Mouse (Mus musculus): ENCODE data around the gene Mettl23. TPM values are rescaled to one million over a fixed set of nuclear protein-coding genes. Genes with fewer than 3 reads are reported as not detected.

Gene Mettl23
- polyA plus RNA-seq, 1 experiment from 2014 or later = 22.6 TPM

DNA sequence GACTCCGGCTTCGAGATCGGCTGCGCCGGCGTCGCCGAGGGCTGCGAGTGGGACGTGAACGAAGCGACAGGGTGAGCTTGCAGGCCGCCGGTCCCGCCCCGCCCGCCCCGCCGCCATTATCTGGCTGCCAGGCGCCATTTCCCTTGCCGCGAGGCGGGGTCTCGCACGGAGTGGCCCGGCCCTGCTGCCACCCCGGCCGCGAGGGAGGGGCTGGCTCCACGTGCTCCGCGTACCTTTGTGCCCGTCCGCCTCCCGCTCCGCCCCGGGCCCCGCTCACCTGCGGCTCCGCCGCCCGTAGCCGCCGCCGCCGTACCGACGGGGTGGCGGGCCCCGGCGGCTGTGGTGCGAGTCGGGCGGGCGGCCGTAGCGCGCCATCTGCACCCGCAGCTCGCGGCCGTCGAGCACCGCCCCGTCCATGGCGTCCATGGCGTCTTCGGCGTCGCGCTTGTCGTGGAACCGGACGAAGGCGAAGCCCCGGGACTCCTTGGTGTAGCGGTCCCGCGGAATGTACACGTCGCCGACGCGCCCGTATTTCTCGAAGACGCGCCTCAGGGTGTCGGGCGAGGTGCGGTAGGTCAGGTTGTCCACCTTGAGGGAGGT lies 9.3 kb downstream of the Mettl23 start, which contains the start of gene Mfsd11:
TSS of gene Mfsd11 (plus strand) at position 150 of the 600 bp plus-strand sequence.
- ChIA-PET CTCF (no interaction called here), POLR2A (interaction anchor here (0.8 to 2.5 kb wide), 5 partner anchors 9 to 42 kb away, joined by 3 to 13 read pairs (median 4); partner anchors contain the start of genes Jmjd6 and Mettl23)
- in situ Hi-C loops (cut with MboI; ENCODE audit: low pct_unique_long_range_greater_than_20kb) = no loop called here
- no peak for TF ChIP-seq CTCF (IDR thresholded peaks at IDR 0.05)
- ATAC-seq = peak; percentile 38
- no peaks in the 10 kb centered on the region for H3K27me3 ChIP-seq
- DNase-seq (ENCODE audit: low read depth, low spot score) = no peak

DNA sequence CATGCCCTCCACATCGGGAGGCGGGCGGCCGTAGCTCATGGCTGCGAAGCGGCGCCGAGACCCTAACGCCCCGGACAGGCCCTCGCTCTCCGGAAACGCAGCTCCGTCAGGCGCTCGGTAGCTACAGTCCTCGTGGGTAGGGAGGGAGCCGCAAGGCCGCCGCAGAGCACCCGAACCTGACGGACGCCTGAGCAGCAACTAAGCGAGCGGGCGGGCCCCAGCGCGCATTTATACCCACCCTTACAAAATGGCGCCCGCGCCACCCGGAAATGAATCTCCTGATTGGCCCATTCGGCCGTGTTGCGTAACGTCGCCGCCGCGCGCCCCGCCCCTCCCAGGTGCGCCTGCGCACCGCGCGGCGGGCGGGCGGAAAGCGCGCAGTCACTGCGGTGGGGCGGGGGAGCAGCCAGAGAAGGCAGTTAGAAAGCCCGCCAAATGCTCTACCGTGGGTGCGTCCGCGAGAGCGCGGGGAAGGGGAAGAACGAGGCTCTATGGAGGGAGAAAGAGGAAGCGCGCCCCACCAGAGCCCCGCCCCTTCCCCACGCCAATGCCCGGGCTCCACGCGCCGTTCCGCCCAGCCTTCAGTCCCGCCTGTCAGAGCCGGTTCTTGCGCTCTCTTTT lies 9.9 kb downstream of the Mettl23 start, which contains the start of gene Srsf2:
TSS of gene Srsf2 (minus strand) at position 204 of the 621 bp plus-strand sequence.
- TF ChIP-seq CTCF (IDR thresholded peaks at IDR 0.05) = no peak
- H3K27me3 ChIP-seq = no peaks in the 10 kb centered on the region
- DNase-seq (ENCODE audit: low read depth, low spot score) (no peak), ATAC-seq (peak; percentile 65)
- in situ Hi-C loops (cut with MboI; ENCODE audit: low pct_unique_long_range_greater_than_20kb) = no loop called here
- ChIA-PET POLR2A (interaction anchor here (0.8 to 2.5 kb wide), 7 partner anchors 10 to 43 kb away, joined by 3 to 13 read pairs (median 3); partner anchors contain the start of genes Jmjd6 and Mettl23), CTCF (no interaction called here)

DNA sequence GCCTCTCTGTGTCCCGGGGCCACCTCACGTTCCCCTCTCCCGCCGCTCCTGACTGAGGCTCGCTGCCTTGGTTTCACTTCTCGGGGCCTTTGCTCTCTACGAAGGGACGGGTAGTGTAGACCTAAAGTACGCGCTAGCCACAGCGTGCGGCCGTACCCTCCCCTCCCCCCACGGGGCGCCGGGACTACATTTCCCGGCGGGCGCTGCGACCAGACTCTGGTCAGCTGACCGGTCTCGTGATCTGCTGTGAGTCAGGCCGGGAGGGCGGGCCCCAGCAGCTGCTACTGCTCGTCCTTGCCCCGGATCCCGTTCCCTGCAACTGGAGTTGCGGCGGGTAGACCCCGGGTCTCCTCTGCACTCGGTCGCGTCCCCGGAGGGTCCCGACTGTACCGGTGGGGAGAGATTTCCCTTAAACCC lies 10.4 kb downstream of the Mettl23 start:
- in situ Hi-C loops (cut with MboI; ENCODE audit: low pct_unique_long_range_greater_than_20kb) = no loop called here
- H3K27me3 ChIP-seq = no peaks in the 10 kb centered on the region
- TF ChIP-seq CTCF (IDR thresholded peaks at IDR 0.05) = no peak
- CTCF ChIA-PET = no interaction called here
- POLR2A ChIA-PET = interaction anchor here (1.3 to 2.5 kb wide), 6 partner anchors 10 to 39 kb away, joined by 3 to 13 read pairs (median 6); partner anchors contain the start of genes Jmjd6 and Mettl23
- peak; percentile 66 for ATAC-seq
- peak; percentile 68 for DNase-seq (ENCODE audit: low read depth, low spot score)

DNA sequence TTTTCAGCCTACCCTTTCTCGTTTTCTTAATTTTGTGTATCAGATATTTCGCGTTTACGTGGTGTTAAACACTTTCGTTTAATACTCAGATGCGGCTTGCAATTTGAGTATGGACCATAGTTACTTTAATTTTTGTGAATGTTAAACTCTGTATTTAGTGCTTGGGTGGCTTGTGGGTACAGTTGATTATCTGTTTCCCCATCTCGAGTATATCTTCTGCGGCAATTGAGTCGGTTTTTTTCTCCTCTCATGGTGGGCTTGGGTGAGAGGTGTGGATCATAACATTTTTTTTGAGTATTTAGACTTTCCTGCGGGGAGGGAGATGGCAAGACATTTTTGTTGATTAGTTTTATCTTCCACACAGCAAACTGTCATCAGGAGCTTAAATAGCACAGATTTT lies 11.2 kb downstream of the Mettl23 start:
- ChIA-PET CTCF (no interaction called here), POLR2A (interaction anchor here (1.1 to 2.1 kb wide), 5 partner anchors 11 to 42 kb away, joined by 3 to 7 read pairs (median 5); no protein-coding TSS in a partner anchor)
- ATAC-seq (no peak), DNase-seq (ENCODE audit: low read depth, low spot score) (no peak)
- no peak for TF ChIP-seq CTCF (IDR thresholded peaks at IDR 0.05)
- in situ Hi-C loops (cut with MboI; ENCODE audit: low pct_unique_long_range_greater_than_20kb) = no loop called here
- H3K27me3 ChIP-seq = no peaks in the 10 kb centered on the region

DNA sequence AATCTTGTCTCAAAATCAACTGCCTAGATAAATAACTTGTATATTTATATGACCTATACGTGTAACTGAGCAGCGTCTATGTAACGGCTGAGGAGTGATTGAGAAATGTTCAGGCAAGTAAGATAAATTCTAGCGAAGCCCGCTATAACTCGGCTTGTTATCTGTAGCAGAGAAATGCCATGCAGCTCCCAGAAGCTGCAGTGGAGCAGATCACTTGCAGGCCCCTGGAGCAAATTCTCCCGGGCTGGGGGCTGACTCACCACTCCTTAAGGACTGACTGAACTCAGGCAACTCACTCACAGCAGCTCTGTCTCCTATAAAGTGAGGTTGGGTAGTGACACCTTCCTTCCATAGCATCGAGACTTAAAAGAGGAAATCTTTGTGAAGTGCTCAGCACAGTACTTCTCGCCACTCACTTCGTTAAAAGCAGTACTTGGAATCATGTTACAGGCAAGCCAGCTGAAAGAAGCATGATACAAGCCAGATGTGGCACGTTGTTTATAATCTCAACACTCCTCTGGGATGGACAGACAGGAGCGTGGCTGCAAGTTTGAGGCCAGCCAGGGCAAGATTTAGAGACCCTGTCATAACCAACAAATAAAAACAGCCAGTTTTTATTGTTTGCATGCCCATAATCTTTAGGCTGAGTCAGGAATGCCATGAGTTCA lies 14.2 kb downstream of the Mettl23 start:
- CTCF ChIA-PET = no interaction called here
- ATAC-seq (no peak), DNase-seq (ENCODE audit: low read depth, low spot score) (no peak)

DNA sequence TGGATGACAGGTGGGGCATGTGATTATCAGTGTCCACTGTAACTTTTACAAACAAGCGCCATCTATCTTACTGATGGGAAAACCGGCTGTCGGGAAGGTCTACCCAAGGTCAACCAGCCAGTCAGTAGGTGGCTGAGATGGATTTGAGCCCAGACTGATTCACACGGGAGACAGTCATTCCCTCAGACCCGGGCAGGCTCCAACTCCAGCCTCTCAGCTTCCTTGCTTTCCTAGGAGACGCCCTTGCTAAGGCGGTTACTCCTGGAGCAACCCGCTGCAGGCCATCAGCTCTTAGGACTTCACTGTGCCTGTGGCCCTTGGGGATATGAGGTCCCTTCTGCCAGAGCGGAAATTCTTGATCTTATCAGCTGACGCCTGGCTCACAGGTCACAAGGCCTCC lies 21.4 kb downstream of the Mettl23 start:
- ChIA-PET POLR2A (interaction anchor here (1.6 kb wide), 1 partner anchor 10 kb away, joined by 5 read pairs; no protein-coding TSS in a partner anchor), CTCF (interaction anchor here (1.3 kb wide), 1 partner anchor 21 kb away, joined by 5 read pairs; no protein-coding TSS in a partner anchor)
- DNase-seq (ENCODE audit: low read depth, low spot score) (no peak), ATAC-seq (no peak)
- TF ChIP-seq CTCF (IDR thresholded peaks at IDR 0.05) = no peak
- in situ Hi-C loops (cut with MboI; ENCODE audit: low pct_unique_long_range_greater_than_20kb) = no loop called here
- H3K27me3 ChIP-seq = no peaks in the 10 kb centered on the region

More for the DNA sequence above, 14.2 kb downstream of the Mettl23 start:
- POLR2A ChIA-PET = no interaction called here
- in situ Hi-C loops (cut with MboI; ENCODE audit: low pct_unique_long_range_greater_than_20kb) = no loop called here
- H3K27me3 ChIP-seq = no peaks in the 10 kb centered on the region
- TF ChIP-seq CTCF (IDR thresholded peaks at IDR 0.05) = no peak

DNA sequence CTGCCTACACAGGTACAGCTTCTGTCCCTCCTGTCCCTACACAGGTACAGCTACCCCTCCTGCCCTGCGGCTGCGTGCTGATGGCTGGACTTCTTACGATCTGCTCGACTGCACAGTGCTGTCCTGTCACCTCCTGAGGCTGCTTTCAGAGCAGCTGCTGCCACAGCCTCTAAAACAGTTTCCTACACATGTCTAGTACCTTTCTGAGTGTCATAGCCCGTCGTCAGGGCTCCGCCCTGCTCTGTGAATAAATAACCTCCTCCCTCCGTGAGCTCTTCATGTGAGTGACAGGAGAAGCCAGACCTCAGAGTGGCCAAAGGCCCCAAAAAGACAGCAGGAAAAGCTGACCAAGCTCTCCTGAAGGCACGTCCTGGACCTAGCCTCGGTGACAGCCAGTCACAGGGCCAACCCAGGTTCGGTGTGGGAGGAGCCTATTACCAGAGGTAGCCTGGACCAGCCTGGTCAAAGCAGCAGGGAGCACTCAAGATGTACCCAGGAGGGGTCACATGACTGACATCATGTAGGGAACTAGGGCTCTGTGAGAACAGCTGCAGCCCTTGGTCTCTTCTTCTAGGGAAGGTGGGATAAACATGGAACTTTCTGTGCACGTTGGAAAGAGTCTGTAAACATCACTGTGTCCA lies 23.0 kb downstream of the Mettl23 start:
- in situ Hi-C loops (cut with MboI; ENCODE audit: low pct_unique_long_range_greater_than_20kb) = no loop called here
- ChIA-PET POLR2A (no interaction called here), CTCF (no interaction called here)
- no peak for DNase-seq (ENCODE audit: low read depth, low spot score)
- TF ChIP-seq CTCF (IDR thresholded peaks at IDR 0.05) = no peak
- H3K27me3 ChIP-seq = no peaks in the 10 kb centered on the region
- ATAC-seq = no peak

DNA sequence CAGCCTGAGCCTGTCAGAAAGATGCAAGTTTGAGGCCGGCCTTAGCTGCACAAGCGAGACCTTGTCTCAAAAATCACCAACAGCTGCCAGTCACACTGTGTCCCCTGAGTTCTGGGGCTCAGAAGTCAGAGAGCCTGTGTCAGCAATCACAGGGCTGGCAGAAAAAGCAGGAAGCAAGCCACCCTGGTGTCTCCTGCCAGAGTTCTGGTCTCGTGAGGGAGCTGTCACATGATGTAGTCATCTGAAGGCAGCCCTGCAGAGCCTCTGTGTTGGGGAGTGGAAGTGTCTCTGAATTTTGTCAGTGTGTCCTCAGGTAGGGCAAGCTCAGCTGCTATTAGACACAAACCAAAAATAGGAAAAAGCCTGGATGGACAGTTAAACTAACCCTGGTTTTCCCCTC lies 25.1 kb downstream of the Mettl23 start:
- H3K27me3 ChIP-seq = no peaks in the 10 kb centered on the region
- CTCF ChIA-PET = no interaction called here
- POLR2A ChIA-PET = interaction anchor here (1.5 kb wide), 1 partner anchor 13 kb away, joined by 7 read pairs; no protein-coding TSS in a partner anchor
- DNase-seq (ENCODE audit: low read depth, low spot score) (no peak), ATAC-seq (no peak)
- no peak for TF ChIP-seq CTCF (IDR thresholded peaks at IDR 0.05)
- in situ Hi-C loops (cut with MboI; ENCODE audit: low pct_unique_long_range_greater_than_20kb) = no loop called here

DNA sequence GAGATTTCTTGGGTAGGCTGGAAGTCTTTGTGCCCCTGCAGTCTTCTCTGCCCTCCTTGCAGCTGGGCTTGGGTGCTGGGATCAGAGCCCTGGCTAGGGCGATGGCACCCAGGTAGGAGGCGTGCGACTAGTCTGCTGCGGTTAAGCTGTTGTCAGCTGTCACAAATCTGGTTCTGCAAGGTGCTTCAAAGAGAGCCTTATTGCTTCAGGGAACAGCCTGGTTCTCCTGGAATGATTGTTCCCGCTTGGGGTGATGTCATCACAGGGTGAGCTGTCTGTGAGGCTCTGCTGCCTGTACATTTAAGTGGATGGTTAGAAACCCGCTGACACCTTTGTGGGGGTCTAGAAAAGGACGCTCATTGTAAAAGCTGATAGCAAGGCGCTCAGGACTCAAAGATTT lies 26.1 kb downstream of the Mettl23 start:
- no peak for ATAC-seq
- in situ Hi-C loops (cut with MboI; ENCODE audit: low pct_unique_long_range_greater_than_20kb) = no loop called here

DNA sequence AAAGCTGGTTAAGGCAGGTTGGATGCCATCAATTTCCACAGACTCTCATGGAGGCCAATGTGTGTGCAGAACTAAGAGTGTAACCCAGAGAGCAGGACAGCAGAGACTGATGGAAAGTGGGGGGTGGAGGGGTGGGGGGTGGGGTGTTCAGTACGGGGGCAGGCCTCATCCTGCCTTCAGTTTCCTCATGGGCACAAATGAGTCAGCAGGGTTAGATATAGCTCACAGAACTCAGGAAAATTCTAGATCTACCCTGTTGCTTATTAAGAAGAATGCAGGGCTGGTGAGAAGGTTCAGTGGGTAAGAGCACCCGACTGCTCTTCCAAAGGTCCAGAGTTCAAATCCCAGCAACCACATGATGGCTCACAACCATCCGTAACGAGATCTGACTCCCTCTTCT lies 26.6 kb downstream of the Mettl23 start:
- no peak for TF ChIP-seq CTCF (IDR thresholded peaks at IDR 0.05)
- no peaks in the 10 kb centered on the region for H3K27me3 ChIP-seq
- CTCF ChIA-PET = interaction anchor here (1.3 to 1.4 kb wide), 2 partner anchors 15 to 38 kb away, joined by 3 to 6 read pairs; no protein-coding TSS in a partner anchor
- DNase-seq (ENCODE audit: low read depth, low spot score) = no peak
- no peak for ATAC-seq
- POLR2A ChIA-PET = interaction anchor here (0.8 kb wide), 1 partner anchor 16 kb away, joined by 3 read pairs; no protein-coding TSS in a partner anchor
- in situ Hi-C loops (cut with MboI; ENCODE audit: low pct_unique_long_range_greater_than_20kb) = no loop called here

More for the DNA sequence above, 26.1 kb downstream of the Mettl23 start:
- DNase-seq (ENCODE audit: low read depth, low spot score) = no peak
- no peaks in the 10 kb centered on the region for H3K27me3 ChIP-seq
- TF ChIP-seq CTCF (IDR thresholded peaks at IDR 0.05) = no peak
- CTCF ChIA-PET = interaction anchor here (1.3 to 1.4 kb wide), 2 partner anchors 16 to 38 kb away, joined by 3 to 6 read pairs; no protein-coding TSS in a partner anchor
- POLR2A ChIA-PET = no interaction called here
